Mouse (Mus musculus): ENCODE measurements around the gene Mrps35.

Gene Mrps35
- long read RNA-seq, experiment 1, full-length matches to known transcripts = 59 of 64 reads
- long read RNA-seq, experiment 1, partial matches to known transcripts = 2 of 64 reads
- long read RNA-seq, experiment 1, other reads (novel, unspliced or antisense) = 3 of 64 reads
- long read RNA-seq, experiment 2, full-length matches to known transcripts = 52 of 63 reads
- long read RNA-seq, experiment 2, partial matches to known transcripts = 4 of 63 reads
- long read RNA-seq, experiment 2, other reads (novel, unspliced or antisense) = 7 of 63 reads

DNA sequence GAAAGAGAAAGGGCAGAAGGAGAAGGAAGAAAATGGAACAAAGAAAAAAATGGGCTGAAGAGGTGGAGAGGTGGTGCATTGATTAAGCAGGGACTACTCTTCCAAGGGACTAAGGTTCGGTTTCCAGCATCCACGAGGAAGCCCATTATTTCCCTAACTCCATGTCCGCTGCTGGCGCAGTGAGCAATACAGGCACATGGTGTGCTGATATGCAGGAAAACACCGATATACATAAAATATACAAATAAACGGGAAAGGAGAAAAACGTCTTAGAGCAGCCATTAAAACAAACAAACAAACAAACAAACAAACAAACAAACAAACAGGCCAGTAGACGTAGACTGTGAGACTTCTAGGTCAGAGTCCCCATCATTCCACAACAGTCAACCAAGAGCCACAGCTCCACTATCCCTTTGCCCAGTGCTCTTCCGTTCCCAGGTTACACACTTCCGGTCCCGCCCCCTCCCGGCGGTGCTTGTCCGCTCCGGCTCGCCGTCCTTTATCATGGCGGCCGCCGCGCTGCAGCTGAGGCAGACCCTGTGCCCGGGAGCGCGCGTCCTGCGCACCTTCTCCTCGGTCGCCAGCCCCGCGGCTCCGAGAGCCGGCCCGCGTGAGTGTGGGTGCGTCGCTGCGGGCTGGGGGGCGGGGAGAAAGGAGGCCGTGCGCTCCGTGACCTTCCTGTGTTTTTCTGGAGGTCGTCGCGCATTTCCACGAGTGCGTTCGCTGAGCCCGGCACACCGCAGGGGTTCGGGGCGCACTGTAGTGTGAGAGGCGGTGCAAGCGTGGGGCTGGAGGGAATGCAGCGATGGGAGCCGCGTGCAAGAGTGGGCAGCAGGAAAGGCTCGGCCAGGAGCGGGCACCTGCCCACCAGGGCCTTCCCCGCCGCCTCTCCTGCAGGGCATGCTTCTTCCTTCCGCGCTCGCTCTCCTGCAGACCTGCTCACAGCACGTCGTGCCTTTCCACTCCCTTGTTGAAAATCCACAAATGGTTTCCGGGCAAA, at the start of gene Mrps35:
Gene Mrps35 (plus strand): TSS at position 474 of the 1,000 bp plus-strand sequence.
- intact Hi-C loops (cut with DNase I) = no loop called here

- intact Hi-C loops (cut with DNase I) = loop anchor here (2.0 kb wide), 1 partner anchor 167 kb away; no protein-coding TSS in a partner anchor
Observed at GRCm38 (mm10) chr6:146994236-146994635, 48.3 kb upstream of the Mrps35 start.

- intact Hi-C loops (cut with DNase I) = loop anchor here (2.0 kb wide), 1 partner anchor 169 kb away; no protein-coding TSS in a partner anchor
Observed at GRCm38 (mm10) chr6:146995391-146995790, 47.2 kb upstream of the Mrps35 start.

DNA sequence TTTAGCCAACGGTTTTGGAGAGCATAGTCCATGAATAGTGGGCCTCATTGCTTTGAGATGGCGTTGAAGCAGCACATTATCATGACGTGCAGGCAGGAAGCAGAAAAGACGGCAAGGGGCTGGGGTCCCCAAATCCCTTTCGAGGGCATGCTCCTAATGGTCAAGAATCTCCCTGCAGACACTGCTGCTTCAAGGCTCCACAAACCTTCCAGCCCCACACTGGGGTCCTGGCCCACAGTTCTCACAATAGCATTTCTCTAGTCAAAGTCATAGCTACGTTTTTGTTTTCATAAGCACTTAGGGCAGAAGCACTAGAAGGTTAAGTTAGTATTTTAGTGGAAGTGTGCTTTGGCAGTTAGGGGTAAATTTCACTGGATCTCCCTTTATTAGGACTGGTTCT, 46.7 kb upstream of the Mrps35 start:
- intact Hi-C loops (cut with DNase I) = loop anchor here (2.0 kb wide), 1 partner anchor 169 kb away; no protein-coding TSS in a partner anchor

DNA sequence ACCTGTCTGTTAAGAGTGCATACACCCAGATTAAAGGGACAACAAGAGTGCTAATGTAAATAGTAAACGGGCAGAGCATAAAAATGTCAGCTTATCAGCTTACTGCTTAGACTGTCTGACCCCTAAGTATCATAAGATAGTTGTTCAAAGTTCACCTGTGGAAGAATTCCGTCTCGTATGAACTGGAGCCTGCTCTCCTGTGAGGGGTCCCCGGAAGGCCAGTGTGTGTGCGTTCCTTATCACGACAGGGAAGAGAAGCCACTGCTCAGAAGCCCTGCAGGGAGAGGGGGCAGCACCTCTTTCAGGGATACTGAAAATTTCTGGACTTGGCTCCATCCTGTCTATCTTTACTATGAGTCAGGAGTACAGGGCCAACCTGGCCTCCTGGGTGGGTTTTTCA, 45.6 kb upstream of the Mrps35 start:
- intact Hi-C loops (cut with DNase I) = no loop called here

DNA sequence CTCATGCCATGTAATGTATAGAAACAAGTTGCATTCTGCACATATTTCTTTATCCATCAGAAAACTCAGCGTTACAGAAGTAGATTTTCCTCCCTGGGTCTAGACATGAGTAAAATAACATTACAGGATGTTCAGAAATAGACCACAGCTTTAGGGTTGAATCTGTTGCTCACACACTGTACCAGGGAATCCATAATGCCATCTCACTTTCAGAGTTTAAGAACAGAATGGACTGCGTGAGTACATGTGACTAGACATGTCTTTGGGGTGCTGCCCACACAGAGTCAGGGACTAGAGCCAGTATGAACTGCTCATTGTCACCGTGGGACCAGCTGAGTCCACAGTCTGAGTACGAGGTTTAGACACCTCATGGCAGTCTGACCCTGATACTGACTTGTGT, 43.9 kb upstream of the Mrps35 start:
- intact Hi-C loops (cut with DNase I) = no loop called here

DNA sequence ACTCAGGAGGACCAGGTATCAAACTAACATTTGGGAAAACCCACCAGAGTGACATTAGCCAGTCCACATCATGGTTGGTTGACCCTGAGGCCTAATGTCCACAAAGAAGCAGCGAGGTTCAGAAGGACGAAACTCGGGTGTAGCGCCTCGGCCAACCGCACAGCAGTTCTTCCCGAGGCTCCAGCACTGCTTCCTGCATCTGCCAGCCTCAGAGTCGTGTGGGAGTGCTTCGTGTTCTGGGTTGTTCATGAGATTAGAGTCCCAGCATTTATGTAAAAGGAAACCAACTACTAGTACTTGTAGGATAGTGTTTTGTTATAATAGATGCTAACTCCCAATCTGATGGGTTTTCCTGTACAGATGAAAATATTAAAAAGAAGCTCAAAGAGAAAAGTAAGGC, 43.3 kb upstream of the Mrps35 start:
- intact Hi-C loops (cut with DNase I) = no loop called here

- intact Hi-C loops (cut with DNase I) = no loop called here
Observed at GRCm38 (mm10) chr6:146999755-147000154, 42.8 kb upstream of the Mrps35 start.

DNA sequence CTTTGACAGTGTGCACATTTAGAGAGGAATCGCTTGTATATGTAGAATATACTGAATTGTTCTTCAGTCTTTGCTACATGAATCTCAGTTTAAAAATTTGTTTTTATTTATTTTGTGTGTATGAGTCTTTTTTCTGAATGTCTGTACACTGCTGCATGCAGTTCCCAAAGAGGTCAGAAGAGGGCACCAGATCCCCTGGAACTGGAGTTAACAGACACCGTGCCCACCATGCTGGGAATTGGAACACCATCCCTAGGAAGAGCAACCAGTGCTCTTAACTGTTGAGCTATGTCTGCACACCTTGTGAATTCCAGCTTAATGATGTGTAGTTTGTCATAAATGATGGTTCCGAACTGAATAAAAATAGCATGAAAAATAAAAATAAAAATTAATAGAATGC, 34.4 kb upstream of the Mrps35 start:
- intact Hi-C loops (cut with DNase I) = no loop called here

GRCm38 (mm10) chr6:147010358-147010757, 32.2 kb upstream of the Mrps35 start:
- intact Hi-C loops (cut with DNase I) = no loop called here

GRCm38 (mm10) chr6:147010811-147011520, 31.6 kb upstream of the Mrps35 start:
- intact Hi-C loops (cut with DNase I) = no loop called here

DNA sequence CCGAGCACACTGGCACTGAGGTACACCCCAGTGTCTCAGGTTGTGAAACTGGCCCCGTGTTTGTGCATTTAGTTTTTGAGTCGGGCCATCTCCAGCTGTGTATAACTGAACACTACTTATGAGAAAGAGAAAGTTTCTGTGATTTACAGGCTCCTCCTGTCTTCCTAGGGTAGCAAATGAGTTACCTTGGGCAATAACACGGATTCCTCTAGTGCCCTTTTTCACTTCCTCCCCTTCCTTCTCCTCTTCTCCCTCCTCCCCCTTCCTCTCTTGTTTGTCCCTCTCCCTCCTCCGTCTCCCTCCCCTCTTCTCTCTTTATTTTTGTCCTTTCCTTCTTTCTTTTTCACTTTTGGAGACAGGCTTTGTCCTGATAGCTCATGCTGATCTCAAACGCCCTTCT, 31.0 kb upstream of the Mrps35 start:
- intact Hi-C loops (cut with DNase I) = no loop called here

DNA sequence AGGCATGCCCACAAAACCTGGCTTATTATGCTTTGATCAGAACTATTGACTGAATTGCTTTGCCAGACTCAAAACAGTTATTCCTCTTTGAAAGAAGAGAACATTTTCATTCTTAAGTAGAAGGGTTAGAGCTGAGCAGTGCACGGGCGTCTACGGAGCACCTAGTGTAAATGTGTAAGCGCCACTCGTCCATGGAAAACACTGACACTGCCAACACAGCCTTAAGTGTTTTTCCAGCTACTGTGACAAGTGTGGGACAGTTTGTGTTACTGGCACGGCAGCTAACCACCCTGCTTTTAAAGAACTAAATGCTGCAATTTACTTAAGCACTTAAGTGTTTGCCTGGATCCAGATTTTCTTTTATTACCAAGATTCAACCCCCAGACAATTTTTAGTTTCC, 30.6 kb upstream of the Mrps35 start:
- intact Hi-C loops (cut with DNase I) = no loop called here

- intact Hi-C loops (cut with DNase I) = no loop called here
Observed at GRCm38 (mm10) chr6:147013546-147013945, 29.0 kb upstream of the Mrps35 start.

DNA sequence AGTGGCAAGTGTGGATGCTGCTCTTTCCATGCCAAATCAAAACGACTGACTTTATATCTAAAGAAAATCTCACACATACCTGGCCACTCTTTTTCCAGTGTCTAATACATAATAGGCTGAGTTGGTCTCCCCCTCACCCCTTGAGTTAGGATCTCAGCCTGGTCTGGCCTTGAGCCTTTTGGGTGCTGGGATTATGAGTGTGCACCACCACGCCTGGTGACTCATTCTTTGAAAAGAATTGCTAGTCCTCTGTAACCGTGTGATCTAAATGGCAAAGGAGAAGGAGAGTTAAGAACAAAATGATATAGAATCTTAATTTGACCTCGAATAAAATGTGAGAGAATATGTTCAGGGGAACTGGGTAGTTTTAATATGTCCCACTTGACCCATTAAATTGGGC, 24.7 kb upstream of the Mrps35 start:
- intact Hi-C loops (cut with DNase I) = no loop called here

- intact Hi-C loops (cut with DNase I) = no loop called here
Observed at GRCm38 (mm10) chr6:147018364-147018763, 24.2 kb upstream of the Mrps35 start.

DNA sequence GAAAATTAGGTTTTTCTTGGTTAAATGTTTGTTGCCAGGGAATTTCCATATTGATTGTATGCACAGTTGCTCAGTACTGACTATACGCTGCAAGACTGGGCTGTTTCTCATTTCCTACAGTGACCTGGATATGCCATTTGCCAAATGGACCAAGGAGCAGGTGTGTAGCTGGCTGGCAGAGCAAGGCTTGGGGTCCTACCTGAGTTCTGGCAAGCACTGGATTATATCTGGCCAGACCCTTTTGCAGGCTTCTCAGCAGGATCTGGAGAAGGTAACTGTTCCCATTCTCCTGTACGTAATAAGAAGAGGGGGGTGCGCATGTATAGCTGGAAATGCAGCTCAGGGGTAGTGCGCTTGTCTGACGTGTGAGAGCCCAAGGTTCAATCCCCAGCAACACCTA, 21.4 kb upstream of the Mrps35 start:
- intact Hi-C loops (cut with DNase I) = no loop called here

DNA sequence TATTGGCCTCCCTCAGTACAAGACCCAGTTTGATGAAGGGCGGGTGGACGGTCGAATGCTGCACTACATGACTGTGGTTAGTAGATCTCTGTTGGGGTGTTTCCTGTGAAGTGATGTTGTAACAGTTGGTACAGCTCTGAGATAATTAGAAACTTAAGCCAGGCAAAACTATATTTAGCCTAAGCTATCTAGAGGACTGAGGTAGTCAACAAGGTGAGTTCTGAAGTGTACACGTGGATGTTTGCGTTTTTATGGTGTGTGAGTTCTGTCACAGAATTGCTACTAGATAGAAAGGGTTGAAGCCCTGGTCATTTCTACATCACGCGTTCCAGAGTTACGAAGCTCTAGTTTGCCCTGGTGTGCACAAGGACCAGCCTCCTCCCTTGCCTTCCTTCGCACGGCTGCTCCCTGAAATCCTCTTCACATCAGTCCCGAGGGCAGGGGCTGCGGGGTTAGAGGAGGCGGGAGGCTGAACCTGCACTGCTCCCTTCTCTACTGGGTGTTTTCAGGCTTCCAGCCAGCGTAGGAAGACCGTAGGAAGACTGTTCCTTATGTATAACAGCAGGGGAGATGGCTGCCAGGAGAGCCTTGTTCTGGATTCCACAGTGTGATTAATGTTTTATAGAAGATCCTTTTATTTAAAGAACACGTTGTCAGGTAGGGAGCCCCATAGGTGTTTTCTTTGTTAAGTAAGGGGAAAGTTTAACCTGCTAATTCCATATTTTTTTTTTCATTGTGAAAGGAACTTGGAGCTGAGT, 20.0 kb upstream of the Mrps35 start:
- intact Hi-C loops (cut with DNase I) = no loop called here

- intact Hi-C loops (cut with DNase I) = no loop called here
Observed at GRCm38 (mm10) chr6:147023133-147023395, 19.5 kb upstream of the Mrps35 start.

GRCm38 (mm10) chr6:147023568-147023967, 19.0 kb upstream of the Mrps35 start:
- intact Hi-C loops (cut with DNase I) = no loop called here

- intact Hi-C loops (cut with DNase I) = no loop called here
Observed at GRCm38 (mm10) chr6:147024761-147025160, 17.8 kb upstream of the Mrps35 start.
